Mouse (Mus musculus) stomach, embryonic 15.5 days (tissue): Measurements from ENCODE around the gene Rtf1. TPM values are rescaled to one million over a fixed set of nuclear protein-coding genes. Genes with fewer than 3 reads are reported as not detected.
"Not testable (repeated sequence)": the region's sequence is repeated elsewhere in the genome, so short reads cannot be mapped to it uniquely, and the experiment has no call there.

ENCODE experiments used
- ATAC-seq: fragments of 200-750 bp; cut with Nextera tagmentation; 2 replicates; pipeline ENCODE4 v1.8.0; 2017; ENCODE audit warnings: low read depth, moderate number of reproducible peaks, moderate TSS enrichment; ENCODE audit not compliant: insufficient read depth, low FRiP score
- H3K27ac ChIP-seq: fragments of 300-500 bp; sonication (generic); 2 replicates; pipeline ENCODE4 v1.5.1; 2015; ENCODE audit warnings: mild to moderate bottlenecking, inconsistent platforms
- H3K27me3 ChIP-seq: fragments of 300-500 bp; sonication (generic); replicated peaks from 2 replicates; pipeline ENCODE4 v1.6.1; 2015; ENCODE audit warnings: inconsistent platforms
- H3K36me3 ChIP-seq: fragments of 300-500 bp; sonication (generic); 2 replicates; pipeline ENCODE4 v1.6.1; 2015; ENCODE audit warnings: inconsistent platforms
- H3K4me1 ChIP-seq: fragments of 300-500 bp; sonication (generic); 2 replicates; pipeline ENCODE4 v1.6.1; 2015; ENCODE audit warnings: inconsistent platforms
- H3K4me2 ChIP-seq: fragments of 300-500 bp; sonication (generic); 2 replicates; pipeline ENCODE4 v1.6.1; 2015; ENCODE audit warnings: mild to moderate bottlenecking, inconsistent platforms
- H3K4me3 ChIP-seq: fragments of 300-500 bp; sonication (generic); replicated peaks from 2 replicates; pipeline ENCODE4 v1.5.1; 2015; ENCODE audit warnings: inconsistent platforms
- H3K9ac ChIP-seq: fragments of 300-500 bp; sonication (generic); 2 replicates; pipeline ENCODE4 v1.6.1; 2015; ENCODE audit warnings: inconsistent platforms
- H3K9me3 ChIP-seq: fragments of 300-500 bp; sonication (generic); 2 replicates; pipeline ENCODE4 v1.6.1; 2016; ENCODE audit warnings: inconsistent platforms
- WGBS: fragments of 180-500 bp; shearing (Covaris S2); methylation state at CpG from one replicate; pipeline ENCODE4 v1.1.7; 2015; 5-methylcytosine and 5-hydroxymethylcytosine counted together
- polyA plus RNA-seq: library from polyadenylated mRNA; unstranded; fragments of >200 nt; fragmentation: Nextera tagmentation; extraction: Ambion mirVana; gene quantifications from 2 replicates; pipeline ENCODE4 v1.2.1, GENCODE M21; 2015

Gene Rtf1
- polyA plus RNA-seq, 1 experiment from 2014 or later: 47.4 TPM

- no peaks in the 10 kb centered on the region for H3K27me3 ChIP-seq
- WGBS: 75% methylated on average over 9 of the region's 9 CpGs
These were observed 17.3 kb downstream of the Rtf1 start for GRCm38 (mm10) chr2:119692003-119692701.

GRCm38 (mm10) chr2:119694826-119695225 lies 20.0 kb downstream of the Rtf1 start:
- no peak overlapping the region for H3K4me2 ChIP-seq
- ATAC-seq: no peak
- H3K27ac ChIP-seq: no peak overlapping the region
- no peaks in the 10 kb centered on the region for H3K4me1 ChIP-seq
- 87% methylated on average over 2 of the region's 2 CpGs for WGBS
- H3K4me3 ChIP-seq: no peak overlapping the region
- no peaks in the 10 kb centered on the region for H3K27me3 ChIP-seq
- no peaks in the 10 kb centered on the region for H3K9me3 ChIP-seq
- peaks cover 15% of the 10 kb centered on the region; the same call in 1 of the 2 replicates for H3K36me3 ChIP-seq
- H3K9ac ChIP-seq: no peak overlapping the region

More at GRCm38 (mm10) chr2:119692003-119692701, 17.3 kb downstream of the Rtf1 start:
- Histone ChIP-seq H3K4me1 (no peaks in the 10 kb centered on the region), H3K4me3 (no peak overlapping the region), H3K36me3 (peaks cover 15% of the 10 kb centered on the region; the same call in 1 of the 2 replicates), H3K9me3 (no peaks in the 10 kb centered on the region), H3K27ac (no peak overlapping the region), H3K9ac (no peak overlapping the region), H3K4me2 (no peak overlapping the region)
- no peak for ATAC-seq

GRCm38 (mm10) chr2:119696111-119696510 lies 21.2 kb downstream of the Rtf1 start:
- no peak overlapping the region for H3K27ac ChIP-seq
- H3K4me3 ChIP-seq: no peak overlapping the region
- H3K4me1 ChIP-seq: no peaks in the 10 kb centered on the region
- H3K27me3 ChIP-seq: no peaks in the 10 kb centered on the region
- H3K36me3 ChIP-seq: peaks cover 15% of the 10 kb centered on the region; the same call in 1 of the 2 replicates
- H3K4me2 ChIP-seq: no peak overlapping the region
- no peaks in the 10 kb centered on the region for H3K9me3 ChIP-seq
- no peak overlapping the region for H3K9ac ChIP-seq
- 69% methylated on average over 1 of the region's 1 CpGs for WGBS
- ATAC-seq: no peak

- H3K4me2 ChIP-seq: no peak overlapping the region
- ATAC-seq: no peak
- H3K4me3 ChIP-seq: no peak overlapping the region
- WGBS: 81% methylated on average over 2 of the region's 2 CpGs
- H3K27ac ChIP-seq: no peak overlapping the region
- H3K27me3 ChIP-seq: no peaks in the 10 kb centered on the region
- H3K36me3 ChIP-seq: 0 out of 2 replicates have a peak, but pooled peaks cover 9% of the 10 kb centered on the region
- no peak overlapping the region for H3K9ac ChIP-seq
- H3K4me1 ChIP-seq: no peaks in the 10 kb centered on the region
- H3K9me3 ChIP-seq: no peaks in the 10 kb centered on the region
These were observed 23.6 kb downstream of the Rtf1 start for GRCm38 (mm10) chr2:119698472-119698871.

- 94% methylated on average over 3 of the region's 3 CpGs for WGBS
- Histone ChIP-seq H3K36me3 (no peaks in the 10 kb centered on the region), H3K27me3 (no peaks in the 10 kb centered on the region), H3K27ac (no peak overlapping the region), H3K9me3 (no peaks in the 10 kb centered on the region), H3K4me2 (no peak overlapping the region), H3K9ac (no peak overlapping the region), H3K4me3 (no peak overlapping the region), H3K4me1 (no peaks in the 10 kb centered on the region)
- ATAC-seq: no peak
These were observed 25.1 kb downstream of the Rtf1 start for GRCm38 (mm10) chr2:119699962-119700361.

- Histone ChIP-seq H3K9ac (no peak overlapping the region), H3K9me3 (no peaks in the 10 kb centered on the region), H3K4me3 (no peak overlapping the region), H3K4me2 (no peak overlapping the region), H3K4me1 (no peaks in the 10 kb centered on the region), H3K27me3 (no peaks in the 10 kb centered on the region), H3K27ac (no peak overlapping the region), H3K36me3 (peaks cover 15% of the 10 kb centered on the region)
- 91% methylated on average over 2 of the region's 2 CpGs for WGBS
- no peak for ATAC-seq
These were observed 28.3 kb downstream of the Rtf1 start for GRCm38 (mm10) chr2:119703171-119703570.

- no peak overlapping the region for H3K9ac ChIP-seq
- no peak for ATAC-seq
These were observed 32.8 kb downstream of the Rtf1 start for GRCm38 (mm10) chr2:119707676-119708075.

GRCm38 (mm10) chr2:119710011-119710410 lies 35.1 kb downstream of the Rtf1 start:
- Histone ChIP-seq H3K27ac (no peak overlapping the region), H3K4me3 (no peak overlapping the region), H3K27me3 (no peaks in the 10 kb centered on the region), H3K9ac (no peak overlapping the region), H3K4me2 (no peak overlapping the region), H3K4me1 (no peaks in the 10 kb centered on the region), H3K9me3 (no peaks in the 10 kb centered on the region), H3K36me3 (peaks cover 27% of the 10 kb centered on the region)
- ATAC-seq: no peak
- 86% methylated on average over 3 of the region's 3 CpGs for WGBS

More at GRCm38 (mm10) chr2:119707676-119708075, 32.8 kb downstream of the Rtf1 start:
- no peak overlapping the region for H3K4me3 ChIP-seq
- no peak overlapping the region for H3K4me2 ChIP-seq
- H3K36me3 ChIP-seq: peaks cover 20% of the 10 kb centered on the region
- H3K27ac ChIP-seq: no peak overlapping the region
- 74% methylated on average over 3 of the region's 3 CpGs for WGBS
- no peaks in the 10 kb centered on the region for H3K9me3 ChIP-seq
- no peaks in the 10 kb centered on the region for H3K27me3 ChIP-seq
- H3K4me1 ChIP-seq: no peaks in the 10 kb centered on the region

GRCm38 (mm10) chr2:119715868-119716267 lies 41.0 kb downstream of the Rtf1 start:
- H3K36me3 ChIP-seq: peaks cover 22% of the 10 kb centered on the region
- not testable (repeated sequence) for H3K9ac ChIP-seq, H3K4me1 ChIP-seq, H3K27ac ChIP-seq, H3K4me3 ChIP-seq, H3K9me3 ChIP-seq, H3K4me2 ChIP-seq, ATAC-seq, H3K27me3 ChIP-seq
- 84% methylated on average over 2 of the region's 2 CpGs for WGBS

- Histone ChIP-seq H3K27ac (no peak overlapping the region), H3K9me3 (no peaks in the 10 kb centered on the region), H3K9ac (no peak overlapping the region), H3K27me3 (no peaks in the 10 kb centered on the region), H3K36me3 (peaks cover 44% of the 10 kb centered on the region), H3K4me3 (no peak overlapping the region), H3K4me2 (no peak overlapping the region), H3K4me1 (no peaks in the 10 kb centered on the region)
- ATAC-seq: no peak
- WGBS: 95% methylated on average over 8 of the region's 8 CpGs
These were observed 46.2 kb downstream of the Rtf1 start for GRCm38 (mm10) chr2:119721070-119721469.

GRCm38 (mm10) chr2:119727762-119728416 lies 53.0 kb downstream of the Rtf1 start:
- 92% methylated on average over 3 of the region's 3 CpGs for WGBS
- H3K9me3 ChIP-seq: no peaks in the 10 kb centered on the region
- no peaks in the 10 kb centered on the region for H3K27me3 ChIP-seq
- H3K36me3 ChIP-seq: peaks cover 54% of the 10 kb centered on the region
- H3K9ac ChIP-seq: no peak overlapping the region
- no peak overlapping the region for H3K4me3 ChIP-seq
- no peak overlapping the region for H3K27ac ChIP-seq
- H3K4me2 ChIP-seq: no peak overlapping the region
- no peak for ATAC-seq
- no peaks in the 10 kb centered on the region for H3K4me1 ChIP-seq

GRCm38 (mm10) chr2:119730735-119731134 lies 55.9 kb downstream of the Rtf1 start:
- H3K27ac ChIP-seq: no peak overlapping the region
- H3K27me3 ChIP-seq: no peaks in the 10 kb centered on the region
- no peak overlapping the region for H3K9ac ChIP-seq
- H3K9me3 ChIP-seq: no peaks in the 10 kb centered on the region
- ATAC-seq: no peak
- H3K36me3 ChIP-seq: peaks cover 52% of the 10 kb centered on the region
- no peak overlapping the region for H3K4me2 ChIP-seq
- H3K4me3 ChIP-seq: no peak overlapping the region
- 80% methylated on average over 4 of the region's 4 CpGs for WGBS
- no peaks in the 10 kb centered on the region for H3K4me1 ChIP-seq
